Mouse (Mus musculus) lung, postnatal 36 days (tissue): ENCODE results near the gene Ttc21b.
"Not testable (repeated sequence)": the region's sequence is repeated elsewhere in the genome, so short reads cannot be mapped to it uniquely, and the experiment has no call there.

Experiments used
- DNase-seq: peaks from one replicate; pipeline ENCODE4 v3.0.0; 2022; ENCODE audit warnings: mixed read lengths

The Ttc21b gene

GRCm38 (mm10) chr2:66256220-66257131 is at the start of gene Ttc21b:
Ttc21b (minus strand) TSS chr2:66256617.
- DNase-seq: peak; percentile 98

- DNase-seq: no peak
These were observed 16.1 kb upstream of the Ttc21b start for GRCm38 (mm10) chr2:66272551-66272950.

GRCm38 (mm10) chr2:66244013-66244412 is 12.4 kb downstream of the Ttc21b start:
- DNase-seq: no peak

- DNase-seq: no peak
These were observed 16.1 kb downstream of the Ttc21b start for GRCm38 (mm10) chr2:66240334-66240733.

- peak; percentile 67 for DNase-seq
These were observed 17.5 kb downstream of the Ttc21b start for GRCm38 (mm10) chr2:66238886-66239285.

GRCm38 (mm10) chr2:66220954-66221353 is 35.5 kb downstream of the Ttc21b start:
- no peak for DNase-seq

- DNase-seq: peak; percentile 7
These were observed 46.5 kb downstream of the Ttc21b start for GRCm38 (mm10) chr2:66209875-66210274.

- DNase-seq: no peak
These were observed 47.1 kb downstream of the Ttc21b start for GRCm38 (mm10) chr2:66209353-66209752.

- no peak for DNase-seq
These were observed 49.6 kb downstream of the Ttc21b start for GRCm38 (mm10) chr2:66206796-66207195.

GRCm38 (mm10) chr2:66204218-66204617 is 52.2 kb downstream of the Ttc21b start:
- DNase-seq: no peak

GRCm38 (mm10) chr2:66200195-66200594 is 56.2 kb downstream of the Ttc21b start:
- no peak for DNase-seq

GRCm38 (mm10) chr2:66191691-66192100 is 64.7 kb downstream of the Ttc21b start:
- DNase-seq: no peak

GRCm38 (mm10) chr2:66190157-66190556 is 66.3 kb downstream of the Ttc21b start:
- DNase-seq: no peak

- not testable (repeated sequence) for DNase-seq
These were observed 67.2 kb downstream of the Ttc21b start for GRCm38 (mm10) chr2:66189197-66189596.

GRCm38 (mm10) chr2:66187520-66187919 is 68.9 kb downstream of the Ttc21b start:
- DNase-seq: no peak

GRCm38 (mm10) chr2:66184431-66185164 is 71.8 kb downstream of the Ttc21b start:
- no peak for DNase-seq

- peak; percentile 39 for DNase-seq
These were observed 76.1 kb downstream of the Ttc21b start for GRCm38 (mm10) chr2:66180293-66180692.

GRCm38 (mm10) chr2:66179782-66180181 is 76.6 kb downstream of the Ttc21b start:
- peak; percentile 30 for DNase-seq

- DNase-seq: no peak
These were observed 77.6 kb downstream of the Ttc21b start for GRCm38 (mm10) chr2:66178848-66179215.

- DNase-seq: no peak
These were observed 78.2 kb downstream of the Ttc21b start for GRCm38 (mm10) chr2:66177886-66178847.

- no peak for DNase-seq
These were observed 79.4 kb downstream of the Ttc21b start for GRCm38 (mm10) chr2:66177017-66177416.

- DNase-seq: no peak
These were observed 83.3 kb downstream of the Ttc21b start for GRCm38 (mm10) chr2:66173134-66173533.

GRCm38 (mm10) chr2:66171643-66172042 is 84.8 kb downstream of the Ttc21b start:
- no peak for DNase-seq
